Mouse (Mus musculus): ENCODE results near the gene Crtc2.

GRCm38 (mm10) chr3:90241669-90242358, 12.1 kb upstream of the Crtc2 start:
- TF ChIP-seq GATA1 (IDR thresholded peaks at IDR 0.05; ENCODE audit: low read depth, low read length): no peak
- TF ChIP-seq CTCF (IDR thresholded peaks at IDR 0.05 in 2 of 3, conservative IDR thresholded peaks at IDR 0.05 in 1 of 3; ENCODE audit: control insufficient read depth in 1 of 3, insufficient read depth in 1 of 3, low read depth in 2 of 3, low read length in 3 of 3, poor library complexity in 1 of 3, severe bottlenecking in 1 of 3): no peak
